Mouse (Mus musculus) erythroblast, embryonic 14.5 days (primary cell): Measurements from ENCODE around the gene Pom121l2.

ENCODE experiments used
- GATA1 ChIP-seq: IDR thresholded peaks from 2 replicates; pipeline ENCODE4 v1.6.1; 2012; ENCODE audit warnings: low read length, inconsistent platforms, mixed read lengths
- TAL1 ChIP-seq: IDR thresholded peaks from 3 replicates; pipeline ENCODE4 v1.6.1; 2012; ENCODE audit warnings: low read length, inconsistent platforms, mixed read lengths

DNA sequence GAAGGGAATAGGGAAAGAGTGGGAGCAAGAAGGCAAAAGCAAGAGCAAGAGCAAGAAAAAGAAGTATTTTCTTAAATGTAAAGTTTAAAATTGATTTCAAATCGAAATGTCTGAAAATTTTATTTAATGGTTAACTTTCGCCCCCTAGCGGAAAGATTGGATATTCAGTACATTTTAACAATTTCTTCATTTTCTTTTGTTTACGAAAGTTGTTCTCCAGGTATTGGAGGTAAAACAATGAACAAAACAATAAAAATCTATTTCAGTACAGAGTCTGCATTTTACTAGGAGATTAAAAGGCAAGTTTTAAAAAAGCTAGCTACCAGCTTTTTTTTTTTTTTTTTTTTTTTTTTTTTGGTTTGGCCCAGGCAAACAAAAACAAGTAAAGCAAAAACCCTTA lies 49.5 kb downstream of the Pom121l2 start:
- TF ChIP-seq GATA1 (no peak), TAL1 (no peak)
